Mouse (Mus musculus): ENCODE data around the gene Chst1.

The Chst1 gene

GRCm38 (mm10) chr2:92609704-92610379 lies 10.3 kb downstream of the Chst1 start:
- peak; percentile 86 for DNase-seq (ENCODE audit: low spot score)

GRCm38 (mm10) chr2:92613645-92614044 lies 14.1 kb downstream of the Chst1 start:
- no peak for DNase-seq (ENCODE audit: low spot score)

- DNase-seq (ENCODE audit: low spot score): no peak
These were observed 14.6 kb downstream of the Chst1 start for GRCm38 (mm10) chr2:92614106-92614505.

- no peak for DNase-seq (ENCODE audit: low spot score)
These were observed 17.7 kb downstream of the Chst1 start for GRCm38 (mm10) chr2:92617077-92617756.

GRCm38 (mm10) chr2:92618016-92618415 lies 18.5 kb downstream of the Chst1 start:
- no peak for DNase-seq (ENCODE audit: low spot score)

- DNase-seq (ENCODE audit: low spot score): peak; percentile 35
These were observed 28.1 kb downstream of the Chst1 start for GRCm38 (mm10) chr2:92627633-92628032.

- no peak for DNase-seq (ENCODE audit: low spot score)
These were observed 31.3 kb downstream of the Chst1 start for GRCm38 (mm10) chr2:92630799-92631198.

- no peak for DNase-seq (ENCODE audit: low spot score)
These were observed 32.5 kb downstream of the Chst1 start for GRCm38 (mm10) chr2:92632027-92632426.

- DNase-seq (ENCODE audit: low spot score): no peak
These were observed 41.0 kb downstream of the Chst1 start for GRCm38 (mm10) chr2:92640555-92640954.

- DNase-seq (ENCODE audit: low spot score): peak; percentile 33
These were observed 46.0 kb downstream of the Chst1 start for GRCm38 (mm10) chr2:92645282-92646037.

GRCm38 (mm10) chr2:92649154-92649801 lies 49.8 kb downstream of the Chst1 start:
- DNase-seq (ENCODE audit: low spot score): no peak

- DNase-seq (ENCODE audit: low spot score): no peak
These were observed 50.9 kb downstream of the Chst1 start for GRCm38 (mm10) chr2:92650428-92650827.

GRCm38 (mm10) chr2:92651294-92651816 lies 51.8 kb downstream of the Chst1 start:
- DNase-seq (ENCODE audit: low spot score): no peak

GRCm38 (mm10) chr2:92657189-92657588 lies 57.7 kb downstream of the Chst1 start:
- no peak for DNase-seq (ENCODE audit: low spot score)

GRCm38 (mm10) chr2:92658293-92659150 lies 59.0 kb downstream of the Chst1 start:
- no peak for DNase-seq (ENCODE audit: low spot score)

- DNase-seq (ENCODE audit: low spot score): peak; percentile 55
These were observed 60.1 kb downstream of the Chst1 start for GRCm38 (mm10) chr2:92659491-92660035.

GRCm38 (mm10) chr2:92662534-92663068 lies 63.1 kb downstream of the Chst1 start:
- DNase-seq (ENCODE audit: low spot score): no peak
